Mouse (Mus musculus) lung, adult 2 months (tissue): ENCODE data around the gene Rbfox3. TPM values are rescaled to one million over a fixed set of nuclear protein-coding genes. Genes with fewer than 3 reads are reported as not detected.

ENCODE experiments used
- DNase-seq: peaks from one replicate; pipeline ENCODE4 v3.0.0; 2022
- H3K4me1 ChIP-seq: fragments of 200-500 bp; 2 replicates; pipeline ENCODE4 v1.6.1; 2011; ENCODE audit warnings: low read length; ENCODE audit not compliant: control insufficient read depth, insufficient read depth
- H3K4me3 ChIP-seq: fragments of 200-500 bp; replicated peaks from 2 replicates; pipeline ENCODE3; 2011; ENCODE audit warnings: low read depth, mild to moderate bottlenecking, control low read depth, low read length; ENCODE audit errors: extremely low read depth
- CTCF ChIP-seq: fragments of 200-500 bp; IDR thresholded peaks from 2 replicates; pipeline ENCODE4 v1.5.1; 2011; ENCODE audit warnings: mild to moderate bottlenecking, low read length, control low read depth; ENCODE audit not compliant: insufficient read depth
- POLR2A ChIP-seq: fragments of 200-500 bp; IDR thresholded peaks from 2 replicates; pipeline ENCODE4 v1.6.1; 2011; ENCODE audit warnings: low read depth, mild to moderate bottlenecking, control low read depth, low read length, borderline replicate concordance; ENCODE audit errors: extremely low read depth
- WGBS: fragments of 180-500 bp; shearing (Covaris S2); methylation state at CpG from one replicate; pipeline ENCODE4 v1.1.7; 2018; 5-methylcytosine and 5-hydroxymethylcytosine counted together
- polyA plus RNA-seq: library from polyadenylated mRNA; depleted of rRNA; stranded (reverse); fragments of >200 nt; gene quantifications from 2 replicates; pipeline ENCODE4 v1.2.3, GENCODE M21; 2012

The Rbfox3 gene
- polyA plus RNA-seq, 1 experiment = 1.3 TPM

- Histone ChIP-seq H3K4me1 (no peaks in the 10 kb centered on the region), H3K4me3 (no peak overlapping the region)
- 38% methylated on average over 15 of the region's 15 CpGs for WGBS
- DNase-seq = no peak
- TF ChIP-seq CTCF = no peak
- no peak for TF ChIP-seq POLR2A
Measured at GRCm38 (mm10) chr11:118512257-118512910, 399.0 kb downstream of the Rbfox3 start.

- WGBS = 35% methylated on average over 6 of the region's 6 CpGs
- H3K4me1 ChIP-seq = no peaks in the 10 kb centered on the region
- TF ChIP-seq POLR2A (no peak), CTCF (no peak)
- H3K4me3 ChIP-seq = no peak overlapping the region
- DNase-seq = no peak
Measured at GRCm38 (mm10) chr11:118511851-118512250, 399.5 kb downstream of the Rbfox3 start.

- Histone ChIP-seq H3K4me1 (no peaks in the 10 kb centered on the region), H3K4me3 (no peak overlapping the region)
- DNase-seq = no peak
- TF ChIP-seq CTCF = no peak
- TF ChIP-seq POLR2A = no peak
- 72% methylated on average over 7 of the region's 7 CpGs for WGBS
Measured at GRCm38 (mm10) chr11:118508341-118508740, 403.1 kb downstream of the Rbfox3 start.

GRCm38 (mm10) chr11:118507904-118508303, 403.5 kb downstream of the Rbfox3 start:
- 42% methylated on average over 5 of the region's 5 CpGs for WGBS
- DNase-seq = peak; percentile 73
- Histone ChIP-seq H3K4me3 (no peak overlapping the region), H3K4me1 (no peaks in the 10 kb centered on the region)
- TF ChIP-seq POLR2A (no peak), CTCF (peak; percentile 96)

- DNase-seq = no peak
- Histone ChIP-seq H3K4me3 (no peak overlapping the region), H3K4me1 (no peaks in the 10 kb centered on the region)
- WGBS = 79% methylated on average over 6 of the region's 6 CpGs
- TF ChIP-seq POLR2A = no peak
- no peak for TF ChIP-seq CTCF
Measured at GRCm38 (mm10) chr11:118507095-118507494, 404.3 kb downstream of the Rbfox3 start.

- WGBS = 41% methylated on average over 5 of the region's 5 CpGs
- DNase-seq = no peak
- no peak for TF ChIP-seq POLR2A
- no peak for TF ChIP-seq CTCF
- no peak overlapping the region for H3K4me3 ChIP-seq
- no peaks in the 10 kb centered on the region for H3K4me1 ChIP-seq
Measured at GRCm38 (mm10) chr11:118504180-118504454, 407.3 kb downstream of the Rbfox3 start.

GRCm38 (mm10) chr11:118503418-118504179, 407.8 kb downstream of the Rbfox3 start:
- WGBS = 12% methylated on average over 34 of the region's 34 CpGs
- no peak overlapping the region for H3K4me3 ChIP-seq
- no peak for TF ChIP-seq CTCF
- no peaks in the 10 kb centered on the region for H3K4me1 ChIP-seq
- DNase-seq = no peak

GRCm38 (mm10) chr11:118502990-118503389, 408.4 kb downstream of the Rbfox3 start:
- H3K4me3 ChIP-seq = no peak overlapping the region
- 46% methylated on average over 6 of the region's 6 CpGs for WGBS
- no peak for TF ChIP-seq POLR2A
- no peak for DNase-seq
- no peaks in the 10 kb centered on the region for H3K4me1 ChIP-seq

GRCm38 (mm10) chr11:118496066-118496689, 415.2 kb downstream of the Rbfox3 start:
- WGBS = 62% methylated on average over 20 of the region's 20 CpGs
- no peak for DNase-seq
- no peak for TF ChIP-seq POLR2A
- no peak for TF ChIP-seq CTCF
- H3K4me1 ChIP-seq = no peaks in the 10 kb centered on the region
- no peak overlapping the region for H3K4me3 ChIP-seq

GRCm38 (mm10) chr11:118495065-118495464, 416.3 kb downstream of the Rbfox3 start:
- WGBS = 59% methylated on average over 5 of the region's 5 CpGs
- H3K4me1 ChIP-seq = no peaks in the 10 kb centered on the region
- TF ChIP-seq POLR2A (no peak), CTCF (no peak)
- no peak for DNase-seq
- H3K4me3 ChIP-seq = no peak overlapping the region
